Mouse (Mus musculus) cerebellum, adult 2 months (tissue): ENCODE measurements around the gene Gss.

Source experiments
- CTCF ChIP-seq: fragments of 200-500 bp; IDR thresholded peaks from 2 replicates; pipeline ENCODE4 v1.5.1; 2011; ENCODE audit warnings: low read depth, mild to moderate bottlenecking, control low read depth, low read length, moderate library complexity, borderline replicate concordance; ENCODE audit not compliant: insufficient read depth
- POLR2A ChIP-seq: fragments of 200-500 bp; IDR thresholded peaks from 2 replicates; pipeline ENCODE4 v1.6.1; 2011; ENCODE audit warnings: low read length, control low read depth, borderline replicate concordance; ENCODE audit not compliant: insufficient read depth

DNA sequence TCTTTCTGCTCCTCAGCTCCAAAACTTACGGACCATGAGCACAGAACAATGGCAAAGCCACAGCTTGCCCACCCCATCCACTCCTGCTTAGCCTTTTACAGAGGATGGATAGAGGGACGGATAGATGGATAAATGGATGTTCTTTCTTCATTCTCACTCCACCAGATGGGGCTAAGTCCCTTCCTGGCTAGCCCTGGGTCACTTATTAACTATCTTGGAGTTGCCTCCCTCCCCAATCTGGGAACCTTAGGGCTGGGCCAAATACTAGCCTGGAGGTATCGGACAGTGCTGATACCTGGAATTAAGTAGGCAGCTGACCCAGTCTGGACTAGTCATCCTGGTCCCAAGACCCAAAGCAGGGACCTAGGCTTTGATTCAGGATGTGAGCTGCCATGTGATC lies 11.1 kb upstream of the Gss start:
- TF ChIP-seq CTCF (no peak), POLR2A (no peak)
